8 mouse cellular contexts compared by ENCODE assay signal in genomic region chr12:3791257-3791656, GRCm38 (mm10). TPM values are rescaled to one million over a fixed set of nuclear protein-coding genes. Genes with fewer than 3 reads are reported as not detected.
A peak's percentile ranks its signal among the peaks of the same experiment; 100 is the strongest.
DNase-seq lines count a peak whose midpoint lies in the region; ATAC-seq and TF ChIP-seq lines count a peak whose summit lies in the region.

No protein-coding gene starts in this region.

- no peaks in the 10 kb centered on the region for H3K9me3 ChIP-seq in liver, embryonic 11.5 days (ENCODE audit: control insufficient read depth, low read length)
- no peaks in the 10 kb centered on the region for H3K9me3 ChIP-seq in forebrain, embryonic 12.5 days
- no peaks in the 10 kb centered on the region for H3K9me3 ChIP-seq in limb, embryonic 15.5 days

- peaks cover 13% of the 10 kb centered on the region for H3K27me3 ChIP-seq in liver, embryonic 11.5 days (replicated peaks; ENCODE audit: control insufficient read depth, insufficient read depth, low read length)
- H3K27me3 ChIP-seq in forebrain, embryonic 12.5 days, result peaks cover 46% of the 10 kb centered on the region
- H3K27me3 ChIP-seq in limb, embryonic 15.5 days, result no peaks in the 10 kb centered on the region

- H3K4me2 ChIP-seq in liver, embryonic 11.5 days, result peak overlapping the region; percentile 58
- peak overlapping the region; percentile 51 for H3K4me2 ChIP-seq in forebrain, embryonic 12.5 days
- peak overlapping the region; percentile 56 for H3K4me2 ChIP-seq in limb, embryonic 15.5 days

- ATAC-seq in liver, embryonic 11.5 days (replicated peaks; ENCODE audit: low FRiP score), result no peak
- no peak for ATAC-seq in forebrain, embryonic 12.5 days (ENCODE audit: low FRiP score)
- ATAC-seq in limb, embryonic 15.5 days (ENCODE audit: insufficient number of reproducible peaks, low FRiP score, low TSS enrichment, low read depth), result no peak
- ATAC-seq in monocyte, adult 5-6 weeks (replicated peaks; ENCODE audit: insufficient number of reproducible peaks, low FRiP score, low TSS enrichment, poor library complexity, severe bottlenecking), result no peak

- 0 out of 2 replicates have a peak, but pooled peaks cover 3% of the 10 kb centered on the region for H3K4me1 ChIP-seq in liver, embryonic 11.5 days (replicated peaks; ENCODE audit: control insufficient read depth, insufficient read depth, low read length)
- H3K4me1 ChIP-seq in forebrain, embryonic 12.5 days, result peaks cover 20% of the 10 kb centered on the region
- H3K4me1 ChIP-seq in limb, embryonic 15.5 days, result peaks cover 36% of the 10 kb centered on the region
- peaks cover 11% of the 10 kb centered on the region for H3K4me1 ChIP-seq in olfactory bulb, adult 2 months (ENCODE audit: control insufficient read depth, insufficient read depth, low read length)

- no peak overlapping the region for H3K9ac ChIP-seq in liver, embryonic 11.5 days (ENCODE audit: low read depth, low read length)
- no peak overlapping the region for H3K9ac ChIP-seq in forebrain, embryonic 12.5 days
- no peak overlapping the region for H3K9ac ChIP-seq in limb, embryonic 15.5 days

- H3K4me3 ChIP-seq in liver, embryonic 11.5 days (ENCODE audit: low read depth, low read length), result peak overlapping the region; percentile 13; the same call in 1 of the 2 replicates
- no peak overlapping the region for H3K4me3 ChIP-seq in forebrain, embryonic 12.5 days (replicated peaks)
- H3K4me3 ChIP-seq in limb, embryonic 15.5 days, result peak overlapping the region; percentile 40; the same call in 1 of the 2 replicates
- peak overlapping the region; percentile 8; the same call in 1 of the 2 replicates for H3K4me3 ChIP-seq in olfactory bulb, adult 2 months (ENCODE audit: insufficient read depth, low read depth, low read length)

- TF ChIP-seq POLR2A in olfactory bulb, adult 2 months (IDR thresholded peaks at IDR 0.05; ENCODE audit: insufficient read depth, low read depth, low read length), result no peak

- WGBS in liver, embryonic 11.5 days, result 48% methylated on average over 7 of the region's 7 CpGs
- WGBS in forebrain, embryonic 12.5 days, result 64% methylated on average over 7 of the region's 7 CpGs
- WGBS in limb, embryonic 15.5 days, result 42% methylated on average over 7 of the region's 7 CpGs
- WGBS in olfactory bulb, adult 2 months, result 47% methylated on average over 7 of the region's 7 CpGs

- DNase-seq in liver, embryonic 11.5 days (ENCODE audit: low spot score), result no peak
- no peak for DNase-seq in liver
- no peak for DNase-seq in layer of hippocampus, postnatal 10 days (ENCODE audit: low spot score in 2 of 2)
- no peak for DNase-seq in layer of hippocampus, adult 9-10 months (ENCODE audit: low spot score)

- TF ChIP-seq CTCF in olfactory bulb, adult 2 months (IDR thresholded peaks at IDR 0.05; ENCODE audit: insufficient read depth, low read depth, low read length), result no peak

- no peaks in the 10 kb centered on the region for H3K36me3 ChIP-seq in liver, embryonic 11.5 days (ENCODE audit: control insufficient read depth, insufficient read depth, low read length)
- no peaks in the 10 kb centered on the region for H3K36me3 ChIP-seq in forebrain, embryonic 12.5 days (replicated peaks)
- H3K36me3 ChIP-seq in limb, embryonic 15.5 days, result no peaks in the 10 kb centered on the region

- no peak overlapping the region for H3K27ac ChIP-seq in liver, embryonic 11.5 days (ENCODE audit: low read depth, low read length)
- H3K27ac ChIP-seq in forebrain, embryonic 12.5 days, result no peak overlapping the region
- no peak overlapping the region for H3K27ac ChIP-seq in limb, embryonic 15.5 days
- H3K27ac ChIP-seq in olfactory bulb, adult 2 months (ENCODE audit: insufficient read depth, low read depth, low read length), result no peak overlapping the region

RNA-seq across cellular contexts. Expression of gene Dnmt3a, which starts 14.6 kb away (rescaled TPM):
- 73.2 and 73.3 TPM in 2 replicates for polyA plus RNA-seq in liver, embryonic 11.5 days (2014; fragmentation: Nextera tagmentation; extraction: Ambion mirVana)
- polyA plus RNA-seq in forebrain, embryonic 12.5 days (2016; fragmentation: Nextera tagmentation; extraction: Ambion mirVana), result 139 and 146 TPM in 2 replicates
- polyA plus RNA-seq in limb, embryonic 15.5 days (2015; fragmentation: Nextera tagmentation; extraction: Ambion mirVana), result 133 and 142 TPM in 2 replicates
- not detected in 2 replicates for polyA plus RNA-seq in olfactory bulb, adult 2 months (2012; ENCODE audit: insufficient read depth, insufficient read length, low replicate concordance, missing spikeins)
- total RNA-seq in layer of hippocampus, postnatal 10 days (2021), result 100 to 1,000 TPM; 288 to 295 TPM
- 13.2 to 31.5 TPM (median 18.2 TPM) in 3 replicates for total RNA-seq in monocyte, adult 5-6 weeks (2017)
